Mouse (Mus musculus): ENCODE measurements around the gene G6pc2. TPM values are rescaled to one million over a fixed set of nuclear protein-coding genes. Genes with fewer than 3 reads are reported as not detected.

G6pc2 gene
- total and polyA plus RNA-seq, 3 experiments: not detected

GRCm38 (mm10) chr2:69264069-69264618, 53.3 kb downstream of the G6pc2 start:
- H3K36me3 ChIP-seq (ENCODE audit: control insufficient read depth in 1 of 2, insufficient read depth in 2 of 2, low read length in 2 of 2): no peaks in the 10 kb centered on the region
- TF ChIP-seq MEF2A (IDR thresholded peaks at IDR 0.05; ENCODE audit: extremely low read depth, insufficient replicate concordance, low read depth, low read length, poor library complexity, severe bottlenecking): no peak
- no peak for TF ChIP-seq UBTF (IDR thresholded peaks at IDR 0.05; ENCODE audit: borderline replicate concordance, insufficient read depth, low read depth, low read length)
- TF ChIP-seq POLR2AphosphoS2 (IDR thresholded peaks at IDR 0.05; ENCODE audit: low read length): no peak
- no peak for TF ChIP-seq E2F4 (IDR thresholded peaks at IDR 0.05; ENCODE audit: borderline replicate concordance, low read depth, low read length)
- TF ChIP-seq CTCF (IDR thresholded peaks at IDR 0.05 in 2 of 3, conservative IDR thresholded peaks at IDR 0.05 in 1 of 3; ENCODE audit: control insufficient read depth in 1 of 3, insufficient read depth in 1 of 3, low read depth in 2 of 3, low read length in 3 of 3, poor library complexity in 1 of 3, severe bottlenecking in 1 of 3): no peak
- no peak for TF ChIP-seq ETS1 (IDR thresholded peaks at IDR 0.05; ENCODE audit: low read depth, low read length)
- TF ChIP-seq MAZ (IDR thresholded peaks at IDR 0.05; ENCODE audit: low read depth, low read length): no peak
- TF ChIP-seq NRF1 (IDR thresholded peaks at IDR 0.05; ENCODE audit: insufficient read depth, low read depth, low read length, poor library complexity, severe bottlenecking): no peak
- TF ChIP-seq RCOR1 (IDR thresholded peaks at IDR 0.05; ENCODE audit: low read depth, low read length): no peak
- no peak for TF ChIP-seq NELFE (IDR thresholded peaks at IDR 0.05; ENCODE audit: low read depth, low read length)
- TF ChIP-seq POLR2AphosphoS5 (IDR thresholded peaks at IDR 0.05; ENCODE audit: borderline replicate concordance, low read depth, low read length): no peak
- no peak for TF ChIP-seq KAT2A (conservative IDR thresholded peaks at IDR 0.05; ENCODE audit: low read depth, low read length)
- no peak for TF ChIP-seq MYB (IDR thresholded peaks at IDR 0.05; ENCODE audit: low read depth, low read length)
- TF ChIP-seq RAD21 (IDR thresholded peaks at IDR 0.05; ENCODE audit: low read depth, low read length): no peak
- no peak for TF ChIP-seq SIN3A (IDR thresholded peaks at IDR 0.05; ENCODE audit: low read length)
- no peaks in the 10 kb centered on the region for H3K79me2 ChIP-seq (ENCODE audit: control insufficient read depth, insufficient read depth, low read length, poor library complexity)
- H3K9me3 ChIP-seq (replicated peaks; ENCODE audit: insufficient read depth, low read length): no peaks in the 10 kb centered on the region
- H3K9ac ChIP-seq (ENCODE audit: control insufficient read depth, low read depth, low read length, poor library complexity, severe bottlenecking): no peak overlapping the region
- H3K27me3 ChIP-seq (ENCODE audit: control insufficient read depth in 1 of 2, insufficient read depth in 2 of 2, low read length in 2 of 2): no peaks in the 10 kb centered on the region
- H3K4me1 ChIP-seq (ENCODE audit: control insufficient read depth in 1 of 2, insufficient read depth in 2 of 2, low read length in 2 of 2): no peaks in the 10 kb centered on the region
- H3K4me3 ChIP-seq (ENCODE audit: control insufficient read depth in 1 of 2, insufficient read depth in 1 of 2, low read depth in 2 of 2, low read length in 2 of 2): no peak overlapping the region
- no peak overlapping the region for H3K27ac ChIP-seq (ENCODE audit: control insufficient read depth, low read depth, low read length)
- no peak for DNase-seq (ENCODE audit: low read depth, low spot score)

- Histone ChIP-seq H3K4me3 (ENCODE audit: control insufficient read depth in 1 of 2, insufficient read depth in 1 of 2, low read depth in 2 of 2, low read length in 2 of 2) (no peak overlapping the region), H3K27ac (ENCODE audit: control insufficient read depth, low read depth, low read length) (no peak overlapping the region), H3K9me3 (replicated peaks; ENCODE audit: insufficient read depth, low read length) (no peaks in the 10 kb centered on the region), H3K27me3 (ENCODE audit: control insufficient read depth in 1 of 2, insufficient read depth in 2 of 2, low read length in 2 of 2) (no peaks in the 10 kb centered on the region), H3K4me1 (ENCODE audit: control insufficient read depth in 1 of 2, insufficient read depth in 2 of 2, low read length in 2 of 2) (no peaks in the 10 kb centered on the region), H3K9ac (ENCODE audit: control insufficient read depth, low read depth, low read length, poor library complexity, severe bottlenecking) (no peak overlapping the region), H3K36me3 (ENCODE audit: control insufficient read depth in 1 of 2, insufficient read depth in 2 of 2, low read length in 2 of 2) (no peaks in the 10 kb centered on the region), H3K79me2 (ENCODE audit: control insufficient read depth, insufficient read depth, low read length, poor library complexity) (no peaks in the 10 kb centered on the region)
- DNase-seq (ENCODE audit: low read depth, low spot score): peak; percentile 3
- TF ChIP-seq GABPA (IDR thresholded peaks at IDR 0.05; ENCODE audit: low read depth, low read length) (no peak), JUND (IDR thresholded peaks at IDR 0.05; ENCODE audit: low read depth, low read length) (no peak), MEF2A (IDR thresholded peaks at IDR 0.05; ENCODE audit: extremely low read depth, insufficient replicate concordance, low read depth, low read length, poor library complexity, severe bottlenecking) (no peak), MAZ (IDR thresholded peaks at IDR 0.05; ENCODE audit: low read depth, low read length) (no peak), TAL1 (IDR thresholded peaks at IDR 0.05; ENCODE audit: low read length) (no peak), POLR2A (IDR thresholded peaks at IDR 0.05; ENCODE audit: control insufficient read depth in 1 of 2, insufficient read depth in 1 of 2, low read depth in 1 of 2, low read length in 2 of 2, poor library complexity in 1 of 2) (no peak), SIN3A (IDR thresholded peaks at IDR 0.05; ENCODE audit: low read length) (no peak), EP300 (IDR thresholded peaks at IDR 0.05; ENCODE audit: low read depth in 1 of 2, low read length in 2 of 2) (no peak), UBTF (IDR thresholded peaks at IDR 0.05; ENCODE audit: borderline replicate concordance, insufficient read depth, low read depth, low read length) (no peak), MYB (IDR thresholded peaks at IDR 0.05; ENCODE audit: low read depth, low read length) (no peak), POLR2AphosphoS2 (IDR thresholded peaks at IDR 0.05; ENCODE audit: low read length) (no peak), GATA1 (IDR thresholded peaks at IDR 0.05; ENCODE audit: low read depth, low read length) (no peak), ZMIZ1 (IDR thresholded peaks at IDR 0.05; ENCODE audit: low read depth, low read length) (no peak), HCFC1 (IDR thresholded peaks at IDR 0.05; ENCODE audit: low read depth, low read length) (no peak), RAD21 (IDR thresholded peaks at IDR 0.05; ENCODE audit: low read depth, low read length) (no peak), TCF12 (IDR thresholded peaks at IDR 0.05; ENCODE audit: low read depth, low read length) (no peak), RCOR1 (IDR thresholded peaks at IDR 0.05; ENCODE audit: low read depth, low read length) (no peak), NRF1 (IDR thresholded peaks at IDR 0.05; ENCODE audit: insufficient read depth, low read depth, low read length, poor library complexity, severe bottlenecking) (no peak), CTCF (IDR thresholded peaks at IDR 0.05 in 2 of 3, conservative IDR thresholded peaks at IDR 0.05 in 1 of 3; ENCODE audit: control insufficient read depth in 1 of 3, insufficient read depth in 1 of 3, low read depth in 2 of 3, low read length in 3 of 3, poor library complexity in 1 of 3, severe bottlenecking in 1 of 3) (no peak; a peak in 1 of 6 replicates), CHD1 (IDR thresholded peaks at IDR 0.05; ENCODE audit: low read depth, low read length) (no peak)
These were observed 65.0 kb downstream of the G6pc2 start for GRCm38 (mm10) chr2:69275875-69276274.
